Mouse (Mus musculus) kidney, embryonic 16.5 days (tissue): ENCODE data around the gene Rpl23a. TPM values are rescaled to one million over a fixed set of nuclear protein-coding genes. Genes with fewer than 3 reads are reported as not detected.

ENCODE experiments used
- ATAC-seq: fragments of 200-750 bp; cut with Nextera tagmentation; 2 replicates; pipeline ENCODE4 v1.8.0; 2017; ENCODE audit warnings: moderate TSS enrichment; ENCODE audit not compliant: low FRiP score, low TSS enrichment
- H3K27ac ChIP-seq: fragments of 300-500 bp; sonication (generic); 2 replicates; pipeline ENCODE4 v1.5.1; 2014; ENCODE audit warnings: low read length
- H3K27me3 ChIP-seq: fragments of 300-500 bp; sonication (generic); 2 replicates; pipeline ENCODE4 v1.6.1; 2014; ENCODE audit warnings: low read length, control low read depth, mixed read lengths; ENCODE audit not compliant: insufficient read depth
- H3K36me3 ChIP-seq: fragments of 300-500 bp; sonication (generic); 2 replicates; pipeline ENCODE4 v1.6.1; 2014; ENCODE audit warnings: low read length, control low read depth, mixed read lengths; ENCODE audit not compliant: insufficient read depth
- H3K4me1 ChIP-seq: fragments of 300-500 bp; sonication (generic); 2 replicates; pipeline ENCODE4 v1.6.1; 2014; ENCODE audit warnings: low read length, control low read depth, mixed read lengths; ENCODE audit not compliant: insufficient read depth
- H3K4me2 ChIP-seq: fragments of 300-500 bp; sonication (generic); replicated peaks from 2 replicates; pipeline ENCODE4 v1.6.1; 2014; ENCODE audit warnings: low read depth, low read length
- H3K4me3 ChIP-seq: fragments of 300-500 bp; sonication (generic); 2 replicates; pipeline ENCODE4 v1.5.1; 2014; ENCODE audit warnings: mild to moderate bottlenecking, low read length
- H3K9ac ChIP-seq: fragments of 300-500 bp; sonication (generic); replicated peaks from 2 replicates; pipeline ENCODE4 v1.6.1; 2014; ENCODE audit warnings: low read length
- H3K9me3 ChIP-seq: fragments of 300-500 bp; sonication (generic); 2 replicates; pipeline ENCODE4 v1.6.1; 2016; ENCODE audit warnings: low read length, control low read depth
- WGBS: fragments of 180-500 bp; shearing (Covaris S2); extraction: QIAGEN DNeasy Blood & Tissue Kit; methylation state at CpG from one replicate; pipeline ENCODE4 v1.1.7; 2014; 5-methylcytosine and 5-hydroxymethylcytosine counted together
- polyA plus RNA-seq: library from polyadenylated mRNA; unstranded; fragments of >200 nt; fragmentation: Nextera tagmentation; extraction: Ambion mirVana; gene quantifications from 2 replicates; pipeline ENCODE4 v1.2.1, GENCODE M21; 2015

The Rpl23a gene
- polyA plus RNA-seq, 1 experiment from 2014 or later: 1,147 TPM

GRCm38 (mm10) chr11:78170306-78170705, 13.1 kb downstream of the Rpl23a start:
- peaks cover 18% of the 10 kb centered on the region for H3K4me1 ChIP-seq
- no peak overlapping the region for H3K27ac ChIP-seq
- no peaks in the 10 kb centered on the region for H3K9me3 ChIP-seq
- no peaks in the 10 kb centered on the region for H3K27me3 ChIP-seq
- 70% methylated on average over 15 of the region's 15 CpGs for WGBS
- H3K4me2 ChIP-seq: no peak overlapping the region
- peak; percentile 12; the same call in 1 of the 2 replicates for ATAC-seq
- H3K36me3 ChIP-seq: 0 out of 2 replicates have a peak, but pooled peaks cover 5% of the 10 kb centered on the region
- H3K9ac ChIP-seq: no peak overlapping the region; the same call in 1 of the 2 replicates
- H3K4me3 ChIP-seq: no peak overlapping the region

DNA sequence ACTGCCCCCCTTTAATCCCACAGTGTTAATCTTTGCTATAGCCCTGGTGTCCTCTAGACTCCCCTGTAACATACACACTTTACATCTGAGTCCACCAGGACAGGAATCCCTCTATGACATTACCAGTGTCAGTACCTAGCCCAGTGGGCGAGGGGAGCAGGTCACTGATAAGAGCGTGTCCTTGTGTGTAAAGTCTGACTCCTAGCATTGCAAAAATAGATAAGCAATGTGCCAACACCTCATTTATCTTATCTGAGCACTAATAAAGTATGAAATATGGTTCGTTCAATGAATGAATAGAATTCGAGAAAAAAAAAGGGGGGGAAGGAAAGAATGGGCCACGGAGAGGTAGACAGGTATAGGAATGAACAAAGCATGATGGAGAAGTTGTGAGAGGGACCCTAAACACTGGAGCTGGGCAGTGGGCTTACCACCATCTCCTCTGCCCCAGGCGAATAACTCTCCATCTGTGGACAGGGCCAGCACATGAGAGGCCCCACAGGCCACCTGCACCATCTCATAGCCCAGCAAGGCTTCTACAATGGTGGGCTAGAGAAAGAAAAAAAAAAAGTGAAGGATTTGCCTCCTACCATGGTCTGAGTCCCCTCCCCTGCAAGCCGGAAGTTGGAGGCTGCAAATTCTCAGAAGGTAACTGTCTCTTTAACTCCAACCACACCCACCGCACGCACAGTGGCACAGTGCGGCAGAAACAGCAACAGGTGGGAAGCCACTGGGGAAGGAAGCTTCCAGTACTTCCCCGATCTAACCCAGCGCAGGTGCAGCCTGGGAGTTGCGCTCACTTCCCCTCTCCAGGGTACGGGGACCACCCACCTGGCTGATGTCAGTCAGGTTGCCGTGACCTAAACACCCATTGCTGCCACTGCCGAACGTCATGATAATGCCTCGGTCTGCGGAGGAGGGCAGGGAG, 14.6 kb downstream of the Rpl23a start:
- no peak overlapping the region for H3K4me3 ChIP-seq
- no peaks in the 10 kb centered on the region for H3K9me3 ChIP-seq
- 0 out of 2 replicates have a peak, but pooled peaks cover 5% of the 10 kb centered on the region for H3K36me3 ChIP-seq
- H3K27ac ChIP-seq: no peak overlapping the region
- 55% methylated on average over 19 of the region's 19 CpGs for WGBS
- H3K4me1 ChIP-seq: peaks cover 18% of the 10 kb centered on the region
- no peaks in the 10 kb centered on the region for H3K27me3 ChIP-seq
- ATAC-seq: no peak
- H3K4me2 ChIP-seq: peak overlapping the region; percentile 34; the same call in 1 of the 2 replicates
- H3K9ac ChIP-seq: peak overlapping the region; percentile 38

DNA sequence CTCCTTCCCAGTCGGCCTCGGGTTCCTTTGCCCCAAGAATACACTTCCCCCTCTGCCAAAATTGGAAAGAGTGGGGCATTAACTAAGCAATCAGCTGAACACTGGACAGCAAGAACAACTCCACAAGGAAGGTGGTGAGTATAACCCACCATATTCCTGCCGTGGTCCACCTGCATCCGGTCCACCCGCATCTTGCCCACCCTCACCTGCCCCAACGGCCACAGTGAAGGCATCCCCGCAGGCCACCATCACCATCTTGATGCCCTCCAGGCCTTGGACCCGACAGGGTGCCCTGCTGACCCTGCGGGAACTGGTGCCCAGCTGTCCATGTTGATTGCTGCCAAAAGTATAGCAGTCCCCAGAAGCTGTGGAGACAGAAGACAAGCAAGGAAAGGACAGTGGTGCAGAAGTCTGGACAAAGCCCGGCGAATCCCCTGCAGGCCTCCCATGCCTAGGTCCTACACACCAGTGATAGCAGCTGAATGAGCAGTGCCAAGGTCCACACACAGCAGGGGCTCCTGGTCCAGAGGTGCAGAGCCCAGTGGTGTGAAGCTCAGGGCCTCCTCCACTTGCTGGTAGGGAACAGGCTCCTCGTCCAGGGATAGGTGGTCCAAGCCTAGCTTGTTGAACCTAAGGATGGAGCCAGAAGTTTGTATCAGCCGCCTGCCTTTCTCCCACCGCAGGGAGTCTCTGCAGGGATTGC, 16.0 kb downstream of the Rpl23a start:
- H3K36me3 ChIP-seq: 0 out of 2 replicates have a peak, but pooled peaks cover 5% of the 10 kb centered on the region

GRCm38 (mm10) chr11:78166640-78167039, 16.7 kb downstream of the Rpl23a start:
- no peaks in the 10 kb centered on the region for H3K9me3 ChIP-seq
- no peaks in the 10 kb centered on the region for H3K27me3 ChIP-seq
- peak overlapping the region; percentile 97; the same call in 1 of the 2 replicates for H3K27ac ChIP-seq
- no peak overlapping the region for H3K4me3 ChIP-seq
- peaks cover 12% of the 10 kb centered on the region for H3K36me3 ChIP-seq
- ATAC-seq: no peak
- no peak overlapping the region for H3K4me2 ChIP-seq
- WGBS: 64% methylated on average over 6 of the region's 6 CpGs
- no peak overlapping the region for H3K9ac ChIP-seq
- peaks cover 36% of the 10 kb centered on the region for H3K4me1 ChIP-seq

More for the DNA sequence above, 16.0 kb downstream of the Rpl23a start:
- Histone ChIP-seq H3K9me3 (no peaks in the 10 kb centered on the region), H3K4me3 (no peak overlapping the region), H3K27me3 (no peaks in the 10 kb centered on the region), H3K4me2 (no peak overlapping the region), H3K27ac (no peak overlapping the region), H3K4me1 (peaks cover 30% of the 10 kb centered on the region), H3K9ac (no peak overlapping the region)
- WGBS: 92% methylated on average over 14 of the region's 14 CpGs
- no peak for ATAC-seq

DNA sequence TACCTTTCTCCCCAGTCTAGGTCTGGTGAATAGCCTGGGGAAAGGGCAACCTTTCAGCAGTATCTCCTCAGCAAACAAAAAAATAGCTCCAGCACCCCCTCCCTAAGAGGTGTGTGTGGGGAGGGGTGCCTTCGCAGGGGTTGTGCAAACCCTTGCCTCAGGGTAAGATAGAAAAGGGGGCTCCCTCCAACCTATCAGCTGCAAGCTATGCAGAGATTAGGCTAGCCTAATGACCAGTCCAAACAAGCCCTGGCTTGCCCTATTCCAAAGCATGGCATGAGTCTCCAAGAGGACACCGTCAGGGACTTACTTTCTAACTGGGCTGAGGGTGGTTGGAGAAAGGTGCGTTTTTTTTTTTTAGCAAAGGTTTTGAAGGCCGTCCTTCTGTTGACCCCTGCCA, 17.2 kb downstream of the Rpl23a start:
- H3K9ac ChIP-seq: peak overlapping the region; percentile 99
- H3K4me3 ChIP-seq: peak overlapping the region; percentile 100
- H3K27me3 ChIP-seq: no peaks in the 10 kb centered on the region
- 44% methylated on average over 4 of the region's 4 CpGs for WGBS
- H3K27ac ChIP-seq: peak overlapping the region; percentile 97
- H3K4me2 ChIP-seq: peak overlapping the region; percentile 84
- H3K9me3 ChIP-seq: no peaks in the 10 kb centered on the region
- H3K4me1 ChIP-seq: peaks cover 36% of the 10 kb centered on the region
- H3K36me3 ChIP-seq: peaks cover 14% of the 10 kb centered on the region
- ATAC-seq: no peak

DNA sequence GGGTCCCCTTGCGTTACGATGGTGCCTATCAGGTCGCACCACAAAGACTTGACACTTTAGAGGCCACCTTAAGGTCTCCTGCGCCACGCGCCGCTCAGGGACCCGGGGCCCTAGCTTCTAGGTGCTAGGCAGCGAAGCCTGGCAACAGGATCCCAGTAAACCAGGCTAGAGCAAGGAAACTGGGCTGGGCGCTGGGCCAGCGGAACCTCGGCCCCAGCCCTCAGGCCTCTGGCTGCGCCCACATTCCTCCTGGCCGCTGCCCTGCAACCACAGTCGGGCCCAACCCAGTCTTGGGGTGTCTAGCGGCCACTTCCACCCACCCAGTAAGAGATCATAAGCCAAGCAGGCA, 17.6 kb downstream of the Rpl23a start:
- H3K4me1 ChIP-seq: peaks cover 35% of the 10 kb centered on the region
- H3K4me3 ChIP-seq: peak overlapping the region; percentile 100
- peak overlapping the region; percentile 84 for H3K4me2 ChIP-seq
- peak overlapping the region; percentile 99 for H3K9ac ChIP-seq
- H3K27ac ChIP-seq: peak overlapping the region; percentile 97
- H3K9me3 ChIP-seq: no peaks in the 10 kb centered on the region
- H3K27me3 ChIP-seq: no peaks in the 10 kb centered on the region
- peak; percentile 7; the same call in 1 of the 2 replicates for ATAC-seq
- WGBS: under 1% methylated on average over 16 of the region's 16 CpGs
- H3K36me3 ChIP-seq: peaks cover 15% of the 10 kb centered on the region

DNA sequence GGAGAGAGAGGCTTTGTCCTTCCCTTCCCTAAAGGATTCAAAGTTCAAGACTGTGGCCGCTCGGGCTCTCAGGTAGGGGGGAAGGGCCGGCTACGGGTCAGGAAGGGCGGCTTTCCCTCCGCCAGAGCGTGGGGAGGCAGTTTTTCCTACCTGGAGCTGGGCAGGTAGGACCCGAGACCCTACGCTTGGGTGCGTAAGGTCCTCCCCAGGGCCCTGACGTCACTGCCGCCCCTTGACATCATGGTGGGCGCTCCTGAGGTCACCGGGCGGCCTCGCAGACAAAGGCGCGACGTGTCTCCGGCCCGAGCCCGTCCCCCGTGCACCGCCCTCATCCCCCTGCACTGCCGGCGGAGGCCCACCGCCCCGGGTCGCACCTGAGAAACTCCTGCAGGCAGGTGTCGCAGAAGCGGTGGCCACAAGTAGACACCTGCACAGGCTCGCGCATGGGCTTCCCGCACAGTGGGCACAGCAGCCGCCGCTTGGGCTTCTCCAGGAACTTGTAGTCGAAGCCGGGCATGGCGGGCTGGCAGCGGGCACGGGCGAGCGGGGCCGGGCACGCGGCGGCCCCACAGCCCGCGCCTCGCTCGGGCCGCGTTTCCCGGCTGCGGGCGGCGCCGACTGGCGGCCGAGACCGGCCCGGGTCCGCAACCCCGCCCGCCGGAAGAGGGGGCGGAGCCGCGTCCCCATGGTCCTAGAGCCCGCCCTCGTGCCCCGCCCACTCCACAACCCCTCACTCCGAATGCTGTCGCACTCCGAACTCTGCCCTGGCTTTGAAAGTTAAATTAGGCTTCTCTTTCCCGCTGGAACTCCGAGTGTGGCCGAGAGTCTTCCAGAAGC, 18.2 kb downstream of the Rpl23a start, which contains the start of gene Traf4:
Traf4 (minus strand) TSS at position 666 of the 837 bp plus-strand sequence.
- Histone ChIP-seq H3K4me3 (peak within 1 kb of the TSS; percentile 100), H3K9me3 (no peaks in the 10 kb centered on the region), H3K27ac (peak within 1 kb of the TSS; percentile 97), H3K9ac (peak within 1 kb of the TSS; percentile 99), H3K27me3 (no peaks in the 10 kb centered on the region), H3K4me1 (peaks cover 33% of the 10 kb centered on the region), H3K4me2 (peak within 1 kb of the TSS; percentile 84), H3K36me3 (peaks cover 20% of the 10 kb centered on the region)
- WGBS: under 1% methylated on average over 71 of the region's 78 CpGs
- peak; percentile 80 for ATAC-seq

DNA sequence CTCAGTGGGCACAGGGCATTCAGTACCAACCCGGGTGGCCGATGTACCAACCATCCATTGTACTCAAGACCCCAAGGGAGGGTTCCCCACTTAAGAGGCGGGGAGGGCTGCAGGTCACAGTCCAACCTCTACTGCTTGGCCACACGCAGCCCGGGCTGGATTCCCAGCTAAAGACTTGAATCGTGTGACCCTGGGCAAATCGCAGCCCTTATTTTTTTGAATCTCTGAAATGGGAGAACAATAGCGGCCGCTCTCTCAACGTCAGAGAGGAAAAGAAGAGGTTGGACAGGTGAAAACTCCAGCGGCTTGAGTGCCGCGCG, 18.8 kb downstream of the Rpl23a start:
- no peak for ATAC-seq
- H3K4me2 ChIP-seq: peak overlapping the region; percentile 84
- peaks cover 36% of the 10 kb centered on the region for H3K4me1 ChIP-seq
- H3K27me3 ChIP-seq: no peaks in the 10 kb centered on the region
- peak overlapping the region; percentile 99 for H3K9ac ChIP-seq
- peak overlapping the region; percentile 97 for H3K27ac ChIP-seq
- peak overlapping the region; percentile 100 for H3K4me3 ChIP-seq
- H3K9me3 ChIP-seq: no peaks in the 10 kb centered on the region
- WGBS: 0% methylated on average over 14 of the region's 14 CpGs
- H3K36me3 ChIP-seq: peaks cover 26% of the 10 kb centered on the region
